Mouse (Mus musculus) cortical plate, adult 2 months (tissue): ENCODE results near the gene H2afy.

ENCODE experiments used
- CTCF ChIP-seq: fragments of 200-500 bp; IDR thresholded peaks from 2 replicates; pipeline ENCODE4 v1.5.1; 2011; ENCODE audit warnings: mild to moderate bottlenecking, control low read depth, low read length; ENCODE audit not compliant: insufficient read depth; ENCODE audit errors: extremely low read depth
- POLR2A ChIP-seq: fragments of 200-500 bp; IDR thresholded peaks from 2 replicates; pipeline ENCODE4 v1.6.1; 2011; ENCODE audit warnings: mild to moderate bottlenecking, low read length, control low read depth; ENCODE audit not compliant: insufficient read depth; ENCODE audit errors: extremely low read depth

DNA sequence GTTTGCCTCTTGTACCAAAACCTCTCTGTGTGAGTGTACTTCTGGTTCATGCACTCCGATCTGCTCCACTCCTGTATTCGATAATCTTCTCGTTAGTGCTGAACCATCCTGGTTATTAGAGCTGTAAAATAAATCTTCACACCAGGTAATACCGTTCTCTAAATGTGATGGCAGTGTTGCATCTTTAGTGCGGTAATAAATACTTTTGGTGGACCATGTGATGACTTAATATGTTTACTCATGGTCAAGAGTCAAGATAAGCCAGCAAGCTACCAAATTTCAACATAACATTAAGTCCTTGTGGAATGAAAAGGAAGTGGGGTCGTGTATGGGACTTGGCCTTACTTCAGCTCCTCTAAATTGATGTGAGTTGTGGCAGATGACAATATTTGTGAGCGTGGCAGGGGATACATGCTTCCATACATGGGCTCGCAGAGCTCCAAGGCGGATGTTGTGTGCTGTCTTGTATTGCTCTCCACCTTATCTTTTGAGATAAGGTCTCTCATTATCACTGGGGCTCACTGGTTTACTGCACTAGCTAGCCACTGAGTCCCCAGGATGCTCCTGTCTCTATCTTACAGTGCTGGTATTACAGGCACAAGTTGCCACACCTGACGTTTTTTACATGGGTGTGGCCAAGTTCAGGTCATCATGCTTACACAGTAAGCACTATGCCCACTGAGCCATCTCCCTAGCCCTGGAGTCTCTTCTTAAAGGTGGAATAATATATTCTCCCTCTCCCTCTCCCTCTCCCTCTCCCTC is 96.4 kb downstream of the H2afy start:
- TF ChIP-seq POLR2A = no peak
- no peak for TF ChIP-seq CTCF
